Comparison of ENCODE assay signal across 20 mouse cellular contexts in genomic region chr15:100701108-100701507, GRCm38 (mm10). TPM values are rescaled to one million over a fixed set of nuclear protein-coding genes. Genes with fewer than 3 reads are reported as not detected.
DNase-seq lines count a peak whose midpoint lies in the region; ATAC-seq lines count a peak whose summit lies in the region.
"Had no signal": no experiment of that assay in that cellular context is flagged by ENCODE, and none has a peak within 500 bp of the region (broad histone marks: within the 10 kb centered on the region; RNA-seq: fewer than 3 reads in every experiment).

No protein-coding gene starts in this region.

- no peaks in the 10 kb centered on the region for H3K36me3 ChIP-seq in liver, embryonic 15.5 days (replicated peaks)
- H3K36me3 ChIP-seq in midbrain, embryonic 10.5 days, result no peaks in the 10 kb centered on the region
- H3K36me3 ChIP-seq: heart, embryonic 12.5 days; hindbrain, embryonic 15.5 days; midbrain, embryonic 12.5 days; stomach, embryonic 15.5 days had no signal

- no peak overlapping the region for H3K27ac ChIP-seq in liver, embryonic 15.5 days (replicated peaks)
- H3K27ac ChIP-seq in midbrain, embryonic 10.5 days (replicated peaks), result no peak overlapping the region
- H3K27ac ChIP-seq: forebrain, embryonic 13.5 days; hindbrain, embryonic 15.5 days; midbrain, embryonic 12.5 days; stomach, embryonic 15.5 days had no signal

- peak overlapping the region; percentile 25; the same call in 1 of the 2 replicates for H3K4me2 ChIP-seq in liver, embryonic 15.5 days
- H3K4me2 ChIP-seq: forebrain, embryonic 13.5 days; heart, embryonic 12.5 days; hindbrain, embryonic 15.5 days; midbrain, embryonic 12.5 days; stomach, embryonic 15.5 days had no signal

- peaks cover 25% of the 10 kb centered on the region for H3K27me3 ChIP-seq in liver, embryonic 15.5 days
- H3K27me3 ChIP-seq in midbrain, embryonic 10.5 days (ENCODE audit: low read depth, poor library complexity, severe bottlenecking), result peaks cover 32% of the 10 kb centered on the region
- H3K27me3 ChIP-seq: hindbrain, embryonic 15.5 days had no signal

- H3K4me1 ChIP-seq in liver, embryonic 15.5 days (replicated peaks), result peaks cover 28% of the 10 kb centered on the region
- peaks cover 13% of the 10 kb centered on the region for H3K4me1 ChIP-seq in midbrain, embryonic 10.5 days

- WGBS in liver, embryonic 15.5 days (ENCODE audit: insufficient replicate concordance), result 27% methylated on average over 10 of the region's 10 CpGs
- 70% methylated on average over 10 of the region's 10 CpGs for WGBS in midbrain, embryonic 10.5 days

- H3K4me3 ChIP-seq in liver, embryonic 15.5 days (replicated peaks), result no peak overlapping the region
- H3K4me3 ChIP-seq in midbrain, embryonic 10.5 days, result no peak overlapping the region
- H3K4me3 ChIP-seq: forebrain, embryonic 13.5 days; heart, embryonic 12.5 days; hindbrain, embryonic 15.5 days; midbrain, embryonic 12.5 days; stomach, embryonic 15.5 days had no signal

- DNase-seq in layer of hippocampus, adult 18-20 months (ENCODE audit: low spot score in 2 of 2), result peak; percentile 21 to 68
- no peak for DNase-seq in layer of hippocampus, adult 9-10 months (ENCODE audit: low spot score)
- DNase-seq in thymus, postnatal 4 days, result peak; percentile 46
- DNase-seq in thymus, postnatal 25 days, result no peak
- DNase-seq in urinary bladder, adult 2 months (ENCODE audit: low spot score), result no peak
- DNase-seq in midbrain, embryonic 10.5 days (ENCODE audit: low spot score), result no peak
- no peak for DNase-seq in cerebellum, postnatal 36 days
- DNase-seq: B cell, adult 2 months; cerebellum, adult 11-12 months; cerebellum, postnatal 25 days; kidney, adult 18-20 months; kidney, postnatal 10 days; lung, postnatal 14 days; spleen, adult 18-20 months had no signal

- H3K9me3 ChIP-seq in liver, embryonic 15.5 days (replicated peaks), result no peaks in the 10 kb centered on the region
- no peaks in the 10 kb centered on the region for H3K9me3 ChIP-seq in midbrain, embryonic 10.5 days (replicated peaks)
- H3K9me3 ChIP-seq: forebrain, embryonic 13.5 days; heart, embryonic 12.5 days; hindbrain, embryonic 15.5 days; midbrain, embryonic 12.5 days; stomach, embryonic 15.5 days had no signal

- H3K9ac ChIP-seq in liver, embryonic 15.5 days, result no peak overlapping the region
- H3K9ac ChIP-seq: forebrain, embryonic 13.5 days; heart, embryonic 12.5 days; hindbrain, embryonic 15.5 days; midbrain, embryonic 12.5 days; stomach, embryonic 15.5 days had no signal

- no peak for ATAC-seq in liver, embryonic 15.5 days (ENCODE audit: insufficient read depth)
- ATAC-seq: forebrain, embryonic 13.5 days had no signal

RNA-seq across cellular contexts. Expression of gene Cela1, which starts 13.4 kb away (rescaled TPM):
- total RNA-seq in layer of hippocampus, adult 18-20 months (2021), result 1 to 10 TPM; 1.7 to 2.1 TPM
- polyA plus RNA-seq in liver, embryonic 15.5 days (2015; fragmentation: Nextera tagmentation; extraction: Ambion mirVana), result 17.0 and 22.6 TPM in 2 replicates
- polyA plus RNA-seq in urinary bladder, adult 2 months (2012; rRNA removed), result 97.3 and 135 TPM in 2 replicates
- polyA plus RNA-seq in midbrain, embryonic 10.5 days (2016; fragmentation: Nextera tagmentation; extraction: Ambion mirVana), result 0.96 and 1.7 TPM in 2 replicates

RNA-seq across cellular contexts. Expression of gene Galnt6, which starts 28.1 kb away (rescaled TPM):
- total RNA-seq in layer of hippocampus, adult 18-20 months (2021), result 10 to 100 TPM in 1 of 2 experiments, 1 to 10 TPM in 1; 8.9 to 11.4 TPM
- polyA plus RNA-seq in liver, embryonic 15.5 days (2015; fragmentation: Nextera tagmentation; extraction: Ambion mirVana), result 1.2 and 1.5 TPM in 2 replicates
- 14.7 and 20.5 TPM in 2 replicates for polyA plus RNA-seq in urinary bladder, adult 2 months (2012; rRNA removed)
- 0.07 and 0.09 TPM in 2 replicates for polyA plus RNA-seq in midbrain, embryonic 10.5 days (2016; fragmentation: Nextera tagmentation; extraction: Ambion mirVana)

RNA-seq across cellular contexts. Expression of gene Bin2, which starts 31.8 kb away (rescaled TPM):
- 1 to 10 TPM; 5.4 to 5.7 TPM for total RNA-seq in layer of hippocampus, adult 18-20 months (2021)
- polyA plus RNA-seq in liver, embryonic 15.5 days (2015; fragmentation: Nextera tagmentation; extraction: Ambion mirVana), result 18.2 and 22.2 TPM in 2 replicates
- 6.5 and 6.6 TPM in 2 replicates for polyA plus RNA-seq in urinary bladder, adult 2 months (2012; rRNA removed)
- polyA plus RNA-seq in midbrain, embryonic 10.5 days (2016; fragmentation: Nextera tagmentation; extraction: Ambion mirVana), result 3.2 and 5.0 TPM in 2 replicates

Comparison
In these comparisons a context has a peak if more than half of its experiments do, and no peak if none do; other contexts are left out.
1. DNase-seq: peak in layer of hippocampus, adult 18-20 months (2 of 2) and thymus, postnatal 4 days (single experiment); none in layer of hippocampus, adult 9-10 months (single experiment), thymus, postnatal 25 days (single experiment), urinary bladder, adult 2 months (single experiment), midbrain, embryonic 10.5 days (single experiment) and cerebellum, postnatal 36 days (0 of 2).